Mouse (Mus musculus) kidney, postnatal 36 days (tissue): Measurements from ENCODE around the gene Lrrc49.

Experiments
- DNase-seq, 2 experiments: peaks; one replicate each; pipeline ENCODE4 v3.0.0; 2021 to 2022; ENCODE audit warnings: mixed read lengths in 2 of 2

The Lrrc49 gene

GRCm38 (mm10) chr9:60529348-60530243 is 158.4 kb downstream of the Lrrc49 start:
- no peak for DNase-seq

GRCm38 (mm10) chr9:60528269-60528668 is 159.7 kb downstream of the Lrrc49 start:
- no peak for DNase-seq

- no peak for DNase-seq
These were observed 160.1 kb downstream of the Lrrc49 start for GRCm38 (mm10) chr9:60527836-60528235.

GRCm38 (mm10) chr9:60527051-60527450 is 160.9 kb downstream of the Lrrc49 start:
- no peak for DNase-seq

- no peak for DNase-seq
These were observed 161.8 kb downstream of the Lrrc49 start for GRCm38 (mm10) chr9:60526195-60526594.

GRCm38 (mm10) chr9:60521806-60522264 is 166.1 kb downstream of the Lrrc49 start, which contains the start of gene Thsd4:
TSS of gene Thsd4 (minus strand) at chr9:60522046.
- peak; percentile 44 to 77 for DNase-seq

- DNase-seq = no peak
These were observed 166.8 kb downstream of the Lrrc49 start for GRCm38 (mm10) chr9:60521143-60521542.

- no peak for DNase-seq
These were observed 168.4 kb downstream of the Lrrc49 start for GRCm38 (mm10) chr9:60519601-60520000.
